Mouse (Mus musculus) C2C12 (cell line): ENCODE measurements at regions not wholly inside any gene's neighbourhood (a gene's known extent, or its start where the extent isn't known, plus 50 kb on each side); places are given as distances from the start of the nearest gene placed in this dataset.

Experiments used
- H3K27me3 ChIP-seq: one replicate; pipeline ENCODE4 v1.6.1; 2011; ENCODE audit not compliant: control insufficient read depth, insufficient read depth, insufficient read length
- H3K36me3 ChIP-seq: one replicate; pipeline ENCODE4 v1.6.1; 2011; ENCODE audit not compliant: control insufficient read depth, insufficient read depth
- H3K4me3 ChIP-seq: one replicate; pipeline ENCODE4 v1.5.1; 2011; ENCODE audit warnings: mild to moderate bottlenecking, control low read depth; ENCODE audit not compliant: poor library complexity, insufficient read depth, severe bottlenecking
- H3K79me2 ChIP-seq: one replicate; pipeline ENCODE4 v1.6.1; 2011; ENCODE audit not compliant: control insufficient read depth, insufficient read depth
- H3K79me3 ChIP-seq: one replicate; pipeline ENCODE4 v1.6.1; 2011; ENCODE audit warnings: low read depth, control low read depth
- H3ac ChIP-seq: one replicate; pipeline ENCODE3; 2011; ENCODE audit warnings: low read depth; ENCODE audit not compliant: control insufficient read depth, insufficient read length
- CEBPB ChIP-seq: IDR thresholded peaks from one replicate; pipeline ENCODE4 v1.6.1; 2011; ENCODE audit warnings: low read depth, mild to moderate bottlenecking, control low read depth, moderate library complexity
- CTCF ChIP-seq: IDR thresholded peaks from one replicate; pipeline ENCODE4 v1.5.1; 2011; ENCODE audit not compliant: control insufficient read depth, insufficient read depth, insufficient read length
- FOSL1 ChIP-seq: IDR thresholded peaks from one replicate; pipeline ENCODE4 v1.8.0; 2011; ENCODE audit warnings: mild to moderate bottlenecking, low read length; ENCODE audit not compliant: poor library complexity, insufficient read depth, severe bottlenecking
- MAX ChIP-seq: IDR thresholded peaks from one replicate; pipeline ENCODE4 v1.6.1; 2011; ENCODE audit warnings: mild to moderate bottlenecking, control low read depth
- MYOD1 ChIP-seq: IDR thresholded peaks from one replicate; pipeline ENCODE4 v1.6.1; 2011; ENCODE audit warnings: low read depth; ENCODE audit not compliant: control insufficient read depth, insufficient read length
- MYOG ChIP-seq: IDR thresholded peaks from one replicate; pipeline ENCODE4 v1.6.1; 2011; ENCODE audit not compliant: control insufficient read depth, insufficient read length; ENCODE audit errors: extremely low read depth
- USF1 ChIP-seq: IDR thresholded peaks from one replicate; pipeline ENCODE4 v1.6.1; 2011; ENCODE audit warnings: low read depth, mild to moderate bottlenecking, control low read depth, moderate library complexity

DNA sequence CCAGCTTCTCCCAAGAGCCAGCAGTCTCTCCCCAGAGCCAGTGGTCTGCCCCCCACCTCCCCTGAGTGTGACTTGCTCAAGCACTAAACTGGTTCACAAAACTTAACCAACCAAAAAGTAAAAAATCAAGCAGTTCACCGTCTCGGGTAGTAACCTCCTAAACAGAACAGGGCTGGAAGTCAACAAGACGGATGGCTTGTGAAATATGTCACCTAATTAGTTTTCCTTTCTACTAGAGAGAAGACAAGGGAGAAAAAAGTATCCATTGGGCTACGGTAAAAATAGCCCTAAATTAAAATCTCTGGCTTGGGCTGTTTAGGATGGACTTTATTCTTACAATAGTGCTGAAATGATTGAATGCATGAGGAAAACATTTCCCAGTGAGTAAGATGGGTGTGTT, 108.6 kb downstream of the Foxb1 start:
- Histone ChIP-seq H3K4me3 (no peak overlapping the region), H3K79me3 (no peaks in the 10 kb centered on the region), H3K27me3 (no peaks in the 10 kb centered on the region), H3ac (no peak overlapping the region), H3K36me3 (no peaks in the 10 kb centered on the region), H3K79me2 (no peaks in the 10 kb centered on the region)
- TF ChIP-seq MYOD1 (no peak), USF1 (no peak), CEBPB (no peak), FOSL1 (no peak), CTCF (no peak), MAX (no peak), MYOG (no peak)

GRCm38 (mm10) chr9:69651608-69652007, 109.1 kb downstream of the Foxb1 start:
- Histone ChIP-seq H3K79me3 (no peaks in the 10 kb centered on the region), H3K79me2 (no peaks in the 10 kb centered on the region), H3ac (no peak overlapping the region), H3K36me3 (no peaks in the 10 kb centered on the region), H3K4me3 (no peak overlapping the region), H3K27me3 (no peaks in the 10 kb centered on the region)
- TF ChIP-seq CEBPB (no peak), FOSL1 (no peak), USF1 (no peak)

DNA sequence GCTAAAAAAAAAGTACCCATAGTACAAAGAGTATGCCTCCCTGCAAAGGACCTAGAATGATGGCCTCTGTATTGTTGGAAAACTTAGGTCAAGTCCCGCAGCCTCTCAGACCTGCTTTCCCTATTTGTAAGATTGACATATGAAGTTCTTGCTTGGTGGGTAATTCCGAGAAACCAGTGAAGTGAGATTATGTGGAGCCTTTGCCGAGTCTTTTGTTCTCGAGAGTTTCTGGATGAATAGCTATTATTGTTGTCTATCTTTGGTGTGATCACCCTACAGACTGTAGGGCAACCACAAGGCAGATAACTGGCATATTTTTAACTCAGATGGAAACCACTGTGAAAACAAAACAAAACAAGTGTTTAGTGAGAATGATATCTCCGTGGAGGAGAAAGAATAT, 118.1 kb downstream of the Foxb1 start:
- TF ChIP-seq CEBPB: no peak
- no peak for TF ChIP-seq MYOD1
- no peak for TF ChIP-seq USF1
- TF ChIP-seq FOSL1: no peak
- TF ChIP-seq MYOG: no peak
- no peak for TF ChIP-seq MAX
- TF ChIP-seq CTCF: no peak
- Histone ChIP-seq H3K79me3 (no peaks in the 10 kb centered on the region), H3ac (no peak overlapping the region), H3K36me3 (no peaks in the 10 kb centered on the region), H3K4me3 (no peak overlapping the region), H3K79me2 (no peaks in the 10 kb centered on the region), H3K27me3 (peaks cover 8% of the 10 kb centered on the region)

GRCm38 (mm10) chr9:69623312-69623711, 137.4 kb downstream of the Foxb1 start:
- Histone ChIP-seq H3K36me3 (no peaks in the 10 kb centered on the region), H3K79me2 (no peaks in the 10 kb centered on the region), H3K27me3 (peaks cover 15% of the 10 kb centered on the region), H3K79me3 (no peaks in the 10 kb centered on the region), H3ac (no peak overlapping the region), H3K4me3 (no peak overlapping the region)
- TF ChIP-seq CTCF (peak; percentile 22), CEBPB (no peak)

GRCm38 (mm10) chr9:69621006-69621405, 139.7 kb downstream of the Foxb1 start:
- H3K4me3 ChIP-seq: no peak overlapping the region
- H3K36me3 ChIP-seq: no peaks in the 10 kb centered on the region
- no peak overlapping the region for H3ac ChIP-seq
- no peak for TF ChIP-seq USF1
- TF ChIP-seq CTCF: no peak
- TF ChIP-seq CEBPB: no peak
- TF ChIP-seq MYOG: no peak
- TF ChIP-seq MAX: no peak
- TF ChIP-seq FOSL1: no peak
- no peak for TF ChIP-seq MYOD1
- H3K79me3 ChIP-seq: no peaks in the 10 kb centered on the region
- H3K79me2 ChIP-seq: no peaks in the 10 kb centered on the region
- H3K27me3 ChIP-seq: peaks cover 28% of the 10 kb centered on the region

- Histone ChIP-seq H3ac (no peak overlapping the region), H3K27me3 (peaks cover 38% of the 10 kb centered on the region), H3K79me2 (no peaks in the 10 kb centered on the region), H3K36me3 (no peaks in the 10 kb centered on the region), H3K4me3 (no peak overlapping the region), H3K79me3 (no peaks in the 10 kb centered on the region)
- TF ChIP-seq MYOG (no peak), USF1 (no peak), FOSL1 (no peak), MAX (no peak), MYOD1 (no peak)
These were observed 143.4 kb downstream of the Foxb1 start for GRCm38 (mm10) chr9:69617328-69617727.
